Mouse (Mus musculus) lung, adult 2 months (tissue): ENCODE results near the gene Nr4a3.

Experiments used
- CTCF ChIP-seq: fragments of 200-500 bp; IDR thresholded peaks from 2 replicates; pipeline ENCODE4 v1.5.1; 2011; ENCODE audit warnings: mild to moderate bottlenecking, low read length, control low read depth; ENCODE audit not compliant: insufficient read depth
- POLR2A ChIP-seq: fragments of 200-500 bp; IDR thresholded peaks from 2 replicates; pipeline ENCODE4 v1.6.1; 2011; ENCODE audit warnings: low read depth, mild to moderate bottlenecking, control low read depth, low read length, borderline replicate concordance; ENCODE audit errors: extremely low read depth

DNA sequence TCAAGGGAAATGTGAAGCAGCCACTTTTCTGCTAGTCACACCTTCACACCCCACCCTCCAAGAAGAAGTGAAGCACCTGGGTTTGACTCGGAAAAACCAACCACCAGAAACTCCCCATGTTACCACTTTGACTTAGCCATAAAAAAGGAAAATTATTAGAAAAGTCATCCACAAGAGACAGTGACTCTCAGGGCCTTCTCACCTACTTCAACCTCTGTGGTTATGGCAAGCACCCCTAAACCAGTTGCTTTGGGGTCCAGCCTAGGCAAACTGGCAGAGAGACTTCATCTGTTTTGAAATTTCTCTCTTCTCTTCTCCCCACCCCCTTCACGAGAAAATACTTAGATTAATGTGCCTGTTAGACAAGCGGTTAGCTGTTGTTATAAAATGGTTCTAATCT, 5.1 kb downstream of the Nr4a3 start:
- no peak for TF ChIP-seq CTCF
- no peak for TF ChIP-seq POLR2A
